Mouse (Mus musculus) MEL (cell line): Measurements from ENCODE around the gene Nfix.

Experiments used
- CTCF ChIP-seq, 3 experiments: IDR thresholded peaks in 2 of 3; conservative IDR thresholded peaks in 1 of 3; 2 replicates each; pipeline ENCODE4 v1.5.1; 2011 to 2012; ENCODE audit warnings: low read length in 3 of 3, low read depth in 2 of 3, mild to moderate bottlenecking in 2 of 3, improper control_type of control experiment in 1 of 3, inconsistent platforms in 1 of 3, mixed read lengths in 1 of 3, moderate library complexity in 1 of 3; ENCODE audit not compliant: control insufficient read depth in 1 of 3, insufficient read depth in 1 of 3, poor library complexity in 1 of 3, severe bottlenecking in 1 of 3
- ETS1 ChIP-seq: IDR thresholded peaks from 2 replicates; pipeline ENCODE4 v1.6.1; 2012; ENCODE audit warnings: low read depth, mild to moderate bottlenecking, inconsistent platforms, low read length, improper control_type of control experiment, moderate library complexity
- HCFC1 ChIP-seq: IDR thresholded peaks from 2 replicates; pipeline ENCODE4 v1.6.1; 2012; ENCODE audit warnings: low read depth, mild to moderate bottlenecking, inconsistent platforms, low read length, improper control_type of control experiment, moderate library complexity

DNA sequence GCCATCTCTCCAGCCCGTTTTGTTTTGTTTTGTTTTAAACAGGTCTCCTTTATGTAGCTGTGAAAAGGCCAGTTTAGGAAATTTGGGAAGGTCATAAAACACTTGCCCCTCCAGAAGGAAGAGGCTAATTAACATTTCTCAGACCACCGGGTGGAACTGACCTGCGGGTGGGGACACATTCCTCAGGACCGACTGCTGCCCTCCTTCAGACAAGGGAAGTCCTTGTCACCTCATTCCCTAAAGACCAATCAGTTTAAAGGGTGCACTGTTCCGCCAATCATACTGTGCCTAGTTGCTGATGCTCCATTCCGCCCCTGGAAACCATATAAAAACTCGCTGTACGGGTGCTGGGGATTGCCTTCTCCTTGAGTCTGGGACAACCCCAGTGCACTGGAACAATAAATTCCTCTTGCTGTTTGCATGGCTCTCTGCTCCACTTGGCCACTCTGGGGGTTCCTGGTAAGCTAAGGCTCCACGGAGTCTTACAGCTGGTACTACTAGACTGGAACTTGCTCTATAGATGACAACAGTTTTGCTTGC, 147.0 kb downstream of the Nfix start:
- TF ChIP-seq CTCF (IDR thresholded peaks at IDR 0.05 in 2 of 3, conservative IDR thresholded peaks at IDR 0.05 in 1 of 3; ENCODE audit: control insufficient read depth in 1 of 3, insufficient read depth in 1 of 3, low read depth in 2 of 3, low read length in 3 of 3, poor library complexity in 1 of 3, severe bottlenecking in 1 of 3) (no peak), HCFC1 (no peak), ETS1 (no peak)
